Mouse (Mus musculus): ENCODE measurements around the gene Ren1. TPM values are rescaled to one million over a fixed set of nuclear protein-coding genes. Genes with fewer than 3 reads are reported as not detected.

Gene Ren1
- polyA plus RNA-seq, 1 experiment from 2014 or later, result 0.86 TPM

DNA sequence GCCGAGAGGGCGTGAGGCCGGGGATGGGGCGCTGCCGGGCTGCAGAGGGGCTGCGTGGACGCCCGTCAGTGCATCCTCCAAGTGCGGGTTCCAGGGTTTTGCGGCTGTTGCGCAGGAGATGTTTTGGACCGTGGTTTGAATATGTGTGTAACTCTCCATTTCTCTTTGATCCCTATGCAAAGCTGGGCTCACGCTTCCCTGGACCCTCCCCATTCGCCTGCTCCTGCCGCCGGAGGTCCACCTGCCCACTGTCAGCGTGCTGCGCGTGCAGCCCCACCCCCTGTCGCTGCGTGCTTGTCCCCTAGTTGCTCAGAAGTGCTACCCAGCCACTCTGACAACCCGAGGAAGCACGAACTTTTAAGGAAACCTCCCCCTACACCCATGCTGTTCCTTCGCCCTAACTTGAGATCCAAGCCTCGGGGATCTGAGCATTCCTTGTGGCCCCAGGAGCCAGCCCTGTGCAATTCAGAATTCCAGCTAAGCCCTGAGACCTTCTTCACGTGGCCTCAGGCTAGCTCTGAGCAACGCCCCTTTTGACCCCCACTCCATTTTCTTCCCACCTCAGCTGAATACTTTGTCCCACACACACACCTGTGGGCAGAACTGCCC lies 13.8 kb downstream of the Ren1 start:
- DNase-seq, result no peak
- 2% methylated on average over 27 of the region's 27 CpGs for WGBS
- peak overlapping the region; percentile 55 for H3K9ac ChIP-seq

DNA sequence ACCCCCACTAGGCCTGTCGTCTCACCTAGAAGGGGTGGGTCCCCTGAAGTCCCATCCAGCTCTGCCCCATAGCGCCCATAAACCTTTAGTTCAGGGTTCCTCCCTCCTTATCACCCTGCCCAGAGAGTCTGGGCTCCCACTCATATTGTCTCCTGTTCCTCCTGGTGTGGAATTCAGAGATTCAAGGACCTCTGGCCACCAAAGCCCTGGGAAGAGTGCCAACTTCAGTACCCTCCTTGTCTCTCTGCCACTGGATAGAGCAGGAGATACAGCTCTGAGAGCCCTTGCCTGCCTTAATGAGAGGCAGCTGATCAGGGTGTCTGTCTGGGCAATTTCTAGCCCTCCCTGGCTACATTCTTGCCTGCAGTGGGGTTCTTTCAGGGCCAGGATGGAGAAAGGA lies 14.6 kb downstream of the Ren1 start:
- H3K9ac ChIP-seq, result no peak overlapping the region
- ATAC-seq (ENCODE audit: insufficient read depth) (no peak), DNase-seq (no peak)
- peaks cover 15% of the 10 kb centered on the region; the same call in 1 of the 2 replicates for H3K27me3 ChIP-seq (ENCODE audit: insufficient read depth, low read length)
- no peaks in the 10 kb centered on the region for H3K9me3 ChIP-seq (ENCODE audit: low read depth, low read length)
- no peak for TF ChIP-seq CTCF (IDR thresholded peaks at IDR 0.05; ENCODE audit: low read depth)
- H3K4me2 ChIP-seq, result 0 out of 2 replicates have a peak overlapping the region, but pooled peaks have one; percentile 98
- no peak overlapping the region for H3K4me3 ChIP-seq (ENCODE audit: low read depth, low read length)
- 0 out of 2 replicates have a peak, but pooled peaks cover 5% of the 10 kb centered on the region for H3K4me1 ChIP-seq (ENCODE audit: insufficient read depth)
- H3K36me3 ChIP-seq (ENCODE audit: insufficient read depth), result no peaks in the 10 kb centered on the region
- H3K27ac ChIP-seq (ENCODE audit: low read depth), result no peak overlapping the region
- WGBS, result 65% methylated on average over 2 of the region's 2 CpGs

More for the DNA sequence above, 13.8 kb downstream of the Ren1 start:
- Histone ChIP-seq H3K27me3 (ENCODE audit: insufficient read depth, low read length) (peaks cover 15% of the 10 kb centered on the region; the same call in 1 of the 2 replicates), H3K36me3 (ENCODE audit: insufficient read depth) (no peaks in the 10 kb centered on the region), H3K4me1 (ENCODE audit: insufficient read depth) (0 out of 2 replicates have a peak, but pooled peaks cover 5% of the 10 kb centered on the region), H3K9me3 (ENCODE audit: low read depth, low read length) (no peaks in the 10 kb centered on the region), H3K4me2 (peak overlapping the region; percentile 98), H3K27ac (ENCODE audit: low read depth) (no peak overlapping the region), H3K4me3 (ENCODE audit: low read depth, low read length) (peak overlapping the region; percentile 62)
- TF ChIP-seq CTCF (IDR thresholded peaks at IDR 0.05; ENCODE audit: low read depth), result no peak
- peak; percentile 15; the same call in 1 of the 2 replicates for ATAC-seq (ENCODE audit: insufficient read depth)

DNA sequence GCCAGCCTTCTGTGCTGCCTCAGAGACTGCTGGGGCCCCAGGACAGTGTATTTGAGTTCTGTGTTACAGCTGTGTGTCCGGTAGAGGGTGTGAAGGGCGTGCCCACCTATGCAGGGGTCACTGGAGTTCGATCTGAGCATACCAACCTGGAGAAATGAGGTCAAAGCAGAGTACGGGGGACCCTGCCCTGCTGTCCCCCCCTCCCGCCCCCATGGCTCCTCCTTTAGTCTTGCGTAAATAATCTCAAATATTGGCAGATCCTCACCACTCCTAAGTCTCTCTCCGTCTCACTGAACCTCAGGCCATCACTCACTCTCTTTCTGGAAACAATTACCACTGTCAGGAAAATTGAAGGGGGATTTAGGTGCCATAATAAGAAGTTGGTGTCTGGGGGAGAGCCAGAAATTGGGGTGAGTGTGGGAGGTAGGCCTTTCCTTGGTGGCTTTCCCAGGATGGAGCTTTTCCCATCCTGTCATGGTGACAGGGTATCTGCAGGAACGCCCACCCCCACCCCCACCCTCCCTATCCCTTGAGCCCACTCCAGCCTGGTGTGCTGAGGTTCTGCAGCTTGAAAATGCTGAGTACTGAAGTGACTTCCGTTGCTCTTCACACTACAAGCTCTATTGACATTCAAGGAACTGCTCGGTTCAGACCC lies 16.8 kb downstream of the Ren1 start:
- H3K9me3 ChIP-seq (ENCODE audit: low read depth, low read length), result no peaks in the 10 kb centered on the region
- no peak for ATAC-seq (ENCODE audit: insufficient read depth)
- H3K36me3 ChIP-seq (ENCODE audit: insufficient read depth), result no peaks in the 10 kb centered on the region
- no peak overlapping the region for H3K27ac ChIP-seq (ENCODE audit: low read depth)
- peaks cover 15% of the 10 kb centered on the region; the same call in 1 of the 2 replicates for H3K27me3 ChIP-seq (ENCODE audit: insufficient read depth, low read length)
- 27% methylated on average over 10 of the region's 10 CpGs for WGBS
- peak overlapping the region; percentile 10; the same call in 1 of the 2 replicates for H3K4me2 ChIP-seq
- no peak overlapping the region for H3K9ac ChIP-seq
- 0 out of 2 replicates have a peak, but pooled peaks cover 5% of the 10 kb centered on the region for H3K4me1 ChIP-seq (ENCODE audit: insufficient read depth)
- no peak overlapping the region for H3K4me3 ChIP-seq (ENCODE audit: low read depth, low read length)
- DNase-seq, result no peak
- no peak for TF ChIP-seq CTCF (IDR thresholded peaks at IDR 0.05; ENCODE audit: low read depth)

DNA sequence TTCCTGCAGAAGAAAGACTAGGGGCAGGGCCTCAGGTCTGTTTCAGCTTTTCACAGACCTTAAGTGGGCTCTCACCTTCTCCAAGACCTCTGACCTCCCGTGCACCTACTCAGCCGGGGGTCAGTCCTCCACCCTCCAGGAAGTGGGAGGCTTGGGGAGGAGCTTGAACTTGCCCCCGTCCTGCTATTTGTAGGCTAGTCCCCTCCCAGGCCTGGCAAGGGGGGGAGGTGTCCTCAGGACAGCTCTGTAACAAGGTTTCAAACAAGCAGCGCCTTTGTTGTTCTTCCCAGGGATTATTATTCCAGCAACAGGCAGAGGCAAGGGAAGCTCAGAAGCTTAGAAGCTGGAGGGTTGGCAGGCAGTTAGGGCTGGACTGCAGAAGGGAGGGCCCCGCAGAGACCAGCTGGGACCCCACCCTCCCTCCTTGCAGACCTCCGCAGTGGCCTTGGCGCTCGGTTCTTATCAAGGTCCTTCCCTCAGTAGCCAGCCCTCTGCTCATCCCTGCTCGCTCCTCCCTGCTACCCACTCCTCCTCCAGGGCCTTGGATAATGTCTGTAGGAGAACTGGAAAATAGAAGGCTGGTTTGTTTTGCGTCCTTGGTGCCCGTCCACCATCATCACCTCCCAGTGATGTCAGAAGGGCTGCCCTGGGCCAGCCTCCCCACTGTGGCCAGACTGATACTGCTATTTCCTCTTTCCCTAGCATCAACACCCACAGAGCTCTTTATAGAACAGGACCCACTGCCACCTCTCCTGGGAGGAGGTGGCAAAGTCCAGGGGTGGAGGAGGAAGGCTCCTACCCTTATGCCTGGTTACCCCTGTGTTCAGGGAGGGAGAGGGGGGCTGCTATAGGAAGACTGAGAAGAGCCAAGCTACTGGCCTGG lies 17.5 kb downstream of the Ren1 start:
- 0 out of 2 replicates have a peak, but pooled peaks cover 5% of the 10 kb centered on the region for H3K4me1 ChIP-seq (ENCODE audit: insufficient read depth)
- no peak overlapping the region for H3K4me3 ChIP-seq (ENCODE audit: low read depth, low read length)
- no peak overlapping the region for H3K9ac ChIP-seq
- ATAC-seq (ENCODE audit: insufficient read depth) (no peak), DNase-seq (no peak)
- no peak overlapping the region for H3K27ac ChIP-seq (ENCODE audit: low read depth)
- TF ChIP-seq CTCF (IDR thresholded peaks at IDR 0.05; ENCODE audit: low read depth), result no peak
- peak overlapping the region; percentile 10; the same call in 1 of the 2 replicates for H3K4me2 ChIP-seq
- H3K36me3 ChIP-seq (ENCODE audit: insufficient read depth), result no peaks in the 10 kb centered on the region
- H3K9me3 ChIP-seq (ENCODE audit: low read depth, low read length), result no peaks in the 10 kb centered on the region
- WGBS, result 7% methylated on average over 11 of the region's 11 CpGs
- H3K27me3 ChIP-seq (ENCODE audit: insufficient read depth, low read length), result peaks cover 15% of the 10 kb centered on the region; the same call in 1 of the 2 replicates

DNA sequence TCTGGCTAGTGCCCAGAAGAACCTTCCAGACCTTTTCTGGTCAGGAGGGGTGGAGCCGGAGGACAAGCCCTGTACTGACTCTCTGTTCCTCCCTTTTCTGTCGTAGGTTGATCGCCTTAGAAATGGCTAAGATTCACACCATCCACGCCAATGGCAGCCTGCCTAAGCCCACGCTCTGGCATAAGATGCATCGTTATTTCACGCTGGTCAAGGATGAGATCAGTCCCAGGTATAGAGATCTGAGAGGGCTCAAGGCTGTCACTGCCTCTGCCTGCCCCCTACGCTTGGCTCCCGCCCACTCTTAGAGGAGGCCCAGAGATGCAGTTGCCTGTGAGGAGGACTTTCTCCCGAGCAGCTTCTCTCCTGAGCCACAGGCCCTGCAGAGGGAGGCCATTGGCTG lies 18.3 kb downstream of the Ren1 start:
- Histone ChIP-seq H3K36me3 (ENCODE audit: insufficient read depth) (no peaks in the 10 kb centered on the region), H3K4me2 (no peak overlapping the region), H3K9ac (no peak overlapping the region), H3K9me3 (ENCODE audit: low read depth, low read length) (no peaks in the 10 kb centered on the region), H3K27ac (ENCODE audit: low read depth) (no peak overlapping the region), H3K27me3 (ENCODE audit: insufficient read depth, low read length) (peaks cover 15% of the 10 kb centered on the region; the same call in 1 of the 2 replicates), H3K4me3 (ENCODE audit: low read depth, low read length) (no peak overlapping the region), H3K4me1 (ENCODE audit: insufficient read depth) (0 out of 2 replicates have a peak, but pooled peaks cover 5% of the 10 kb centered on the region)
- TF ChIP-seq CTCF (IDR thresholded peaks at IDR 0.05; ENCODE audit: low read depth), result no peak
- 61% methylated on average over 10 of the region's 10 CpGs for WGBS
- ATAC-seq (ENCODE audit: insufficient read depth) (no peak), DNase-seq (no peak)

DNA sequence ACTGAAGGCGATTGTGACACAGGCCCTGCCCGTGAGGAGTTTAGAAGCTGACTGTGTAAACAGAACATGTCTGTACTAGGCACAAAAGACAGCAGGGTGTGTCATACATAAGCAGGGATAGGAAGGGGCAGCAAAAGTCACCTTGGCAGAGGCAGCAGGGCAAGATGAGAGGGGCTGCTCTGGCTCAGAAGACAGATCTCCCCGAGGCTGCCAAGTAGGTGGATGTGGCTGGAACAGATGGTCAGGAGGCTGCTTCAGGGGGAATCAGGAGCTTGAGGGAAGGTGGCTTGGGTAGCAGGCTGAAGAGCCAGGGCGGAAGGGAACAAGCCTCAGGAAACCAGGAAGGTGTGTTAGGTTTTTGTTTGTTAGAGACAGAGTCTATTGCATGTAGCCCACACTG lies 20.0 kb downstream of the Ren1 start:
- Histone ChIP-seq H3K4me2 (no peak overlapping the region), H3K4me3 (ENCODE audit: low read depth, low read length) (no peak overlapping the region), H3K4me1 (ENCODE audit: insufficient read depth) (0 out of 2 replicates have a peak, but pooled peaks cover 5% of the 10 kb centered on the region), H3K9ac (no peak overlapping the region), H3K36me3 (ENCODE audit: insufficient read depth) (no peaks in the 10 kb centered on the region), H3K9me3 (ENCODE audit: low read depth, low read length) (no peaks in the 10 kb centered on the region), H3K27me3 (ENCODE audit: insufficient read depth, low read length) (0 out of 2 replicates have a peak, but pooled peaks cover 3% of the 10 kb centered on the region), H3K27ac (ENCODE audit: low read depth) (no peak overlapping the region)
- DNase-seq (no peak), ATAC-seq (ENCODE audit: insufficient read depth) (no peak)
- TF ChIP-seq CTCF (IDR thresholded peaks at IDR 0.05; ENCODE audit: low read depth), result no peak
- WGBS, result 47% methylated on average over 4 of the region's 4 CpGs
